Mouse (Mus musculus): ENCODE data around the gene Exoc4.

The Exoc4 gene

GRCm38 (mm10) chr6:33866901-33867580, 618.2 kb downstream of the Exoc4 start:
- DNase-seq (ENCODE audit: low spot score in 2 of 2) = no peak

- DNase-seq (ENCODE audit: low spot score in 2 of 2) = no peak
These were observed 620.4 kb downstream of the Exoc4 start for GRCm38 (mm10) chr6:33869251-33869650.

- no peak for DNase-seq (ENCODE audit: low spot score in 2 of 2)
These were observed 621.7 kb downstream of the Exoc4 start for GRCm38 (mm10) chr6:33870468-33871142.

GRCm38 (mm10) chr6:33871286-33871685, 622.4 kb downstream of the Exoc4 start:
- DNase-seq (ENCODE audit: low spot score in 2 of 2) = no peak

GRCm38 (mm10) chr6:33872192-33872591, 623.3 kb downstream of the Exoc4 start:
- DNase-seq (ENCODE audit: low spot score in 2 of 2) = no peak

- no peak for DNase-seq (ENCODE audit: low spot score in 2 of 2)
These were observed 624.1 kb downstream of the Exoc4 start for GRCm38 (mm10) chr6:33873000-33873399.

- no peak for DNase-seq (ENCODE audit: low spot score in 2 of 2)
These were observed 625.6 kb downstream of the Exoc4 start for GRCm38 (mm10) chr6:33874291-33875014.

- no peak for DNase-seq (ENCODE audit: low spot score in 2 of 2)
These were observed 635.3 kb downstream of the Exoc4 start for GRCm38 (mm10) chr6:33884141-33884683.

GRCm38 (mm10) chr6:33886941-33887340, 638.1 kb downstream of the Exoc4 start:
- peak in 1 of 2 experiments; percentile 20 for DNase-seq (ENCODE audit: low spot score in 2 of 2)

- no peak for DNase-seq (ENCODE audit: low spot score in 2 of 2)
These were observed 642.0 kb downstream of the Exoc4 start for GRCm38 (mm10) chr6:33890926-33891325.

GRCm38 (mm10) chr6:33892142-33892541, 643.3 kb downstream of the Exoc4 start:
- no peak for DNase-seq (ENCODE audit: low spot score in 2 of 2)

GRCm38 (mm10) chr6:33899973-33900372, 651.1 kb downstream of the Exoc4 start:
- no peak for DNase-seq (ENCODE audit: low spot score in 2 of 2)

GRCm38 (mm10) chr6:33900615-33901014, 651.7 kb downstream of the Exoc4 start:
- DNase-seq (ENCODE audit: low spot score in 2 of 2) = no peak

GRCm38 (mm10) chr6:33905099-33905498, 656.2 kb downstream of the Exoc4 start:
- no peak for DNase-seq (ENCODE audit: low spot score in 2 of 2)

- no peak for DNase-seq (ENCODE audit: low spot score in 2 of 2)
These were observed 661.8 kb downstream of the Exoc4 start for GRCm38 (mm10) chr6:33910671-33911070.

- DNase-seq (ENCODE audit: low spot score in 2 of 2) = no peak
These were observed 664.2 kb downstream of the Exoc4 start for GRCm38 (mm10) chr6:33913072-33913471.

GRCm38 (mm10) chr6:33913486-33913885, 664.6 kb downstream of the Exoc4 start:
- no peak for DNase-seq (ENCODE audit: low spot score in 2 of 2)

GRCm38 (mm10) chr6:33913964-33914363, 665.1 kb downstream of the Exoc4 start:
- DNase-seq (ENCODE audit: low spot score in 2 of 2) = no peak

GRCm38 (mm10) chr6:33923571-33923970, 674.7 kb downstream of the Exoc4 start:
- no peak for DNase-seq (ENCODE audit: low spot score in 2 of 2)

- no peak for DNase-seq (ENCODE audit: low spot score in 2 of 2)
These were observed 676.0 kb downstream of the Exoc4 start for GRCm38 (mm10) chr6:33924888-33925287.

GRCm38 (mm10) chr6:33929342-33930086, 680.6 kb downstream of the Exoc4 start:
- DNase-seq (ENCODE audit: low spot score in 2 of 2) = peak; percentile 67 to 70
